8 mouse cellular contexts compared by ENCODE assay signal in the genomic region with DNA sequence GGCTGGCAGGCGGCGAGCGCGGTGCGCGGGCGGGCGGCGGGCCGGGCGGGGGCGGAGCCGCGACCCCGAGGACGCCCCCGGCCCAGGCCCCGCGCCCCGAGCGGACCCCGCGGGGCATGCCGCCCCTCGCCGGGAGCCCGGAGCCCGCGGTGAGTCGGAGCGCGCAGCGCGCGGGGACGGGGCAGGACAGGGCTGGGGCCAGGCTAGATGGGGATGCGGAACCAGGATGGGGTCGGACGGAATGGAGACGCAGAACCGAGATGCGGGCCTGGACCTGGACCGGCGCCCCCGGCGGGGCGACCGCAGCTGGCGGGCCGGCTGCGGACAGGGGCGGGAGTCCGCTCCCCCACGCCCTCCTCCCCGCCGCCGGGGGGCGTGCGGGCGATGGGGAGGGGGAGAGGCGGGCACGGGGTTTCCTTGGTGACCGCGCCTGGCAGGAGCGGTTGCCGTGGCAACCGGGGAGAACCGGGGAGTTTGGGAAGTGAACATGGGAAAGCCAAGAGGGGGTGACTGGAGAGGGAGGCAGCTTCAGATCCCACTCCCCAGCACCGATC. TPM values are rescaled to one million over a fixed set of nuclear protein-coding genes. Genes with fewer than 3 reads are reported as not detected.
DNase-seq lines count a peak whose midpoint lies in the region; ATAC-seq and TF ChIP-seq lines count a peak whose summit lies in the region.

Lrrc4b (plus strand) TSS at position 51 of the 554 bp plus-strand sequence.

- H3K4me3 ChIP-seq in forebrain, postnatal 0 days (ENCODE audit: low read depth, low read length): peak within 1 kb of the TSS; percentile 75
- H3K4me3 ChIP-seq in hindbrain, postnatal 0 days (ENCODE audit: low read length): peak within 1 kb of the TSS; percentile 80
- H3K4me3 ChIP-seq in liver, embryonic 15.5 days (replicated peaks): 0 out of 2 replicates have a peak within 1 kb of the TSS, but pooled peaks have one; percentile 10
- H3K4me3 ChIP-seq in stomach, embryonic 16.5 days (replicated peaks; ENCODE audit: low read length): peak within 1 kb of the TSS; percentile 52

- H3K4me2 ChIP-seq in forebrain, postnatal 0 days (ENCODE audit: low read depth): peak within 1 kb of the TSS; percentile 91
- peak within 1 kb of the TSS; percentile 83 for H3K4me2 ChIP-seq in hindbrain, postnatal 0 days (ENCODE audit: low read depth, low read length)
- H3K4me2 ChIP-seq in liver, embryonic 15.5 days: peak within 1 kb of the TSS; percentile 18; the same call in 1 of the 2 replicates
- peak within 1 kb of the TSS; percentile 68 for H3K4me2 ChIP-seq in stomach, embryonic 16.5 days (ENCODE audit: low read depth, low read length)

- peaks cover under 1% of the 10 kb centered on the region; the same call in 1 of the 2 replicates for H3K36me3 ChIP-seq in forebrain, postnatal 0 days (ENCODE audit: insufficient read depth)
- no peaks in the 10 kb centered on the region for H3K36me3 ChIP-seq in hindbrain, postnatal 0 days (ENCODE audit: insufficient read depth, low read length)
- no peaks in the 10 kb centered on the region for H3K36me3 ChIP-seq in liver, embryonic 15.5 days (replicated peaks)
- H3K36me3 ChIP-seq in stomach, embryonic 16.5 days (ENCODE audit: control insufficient read depth, insufficient read depth, low read length): no peaks in the 10 kb centered on the region

- H3K4me1 ChIP-seq in forebrain, postnatal 0 days (ENCODE audit: insufficient read depth): peaks cover 17% of the 10 kb centered on the region; the same call in 1 of the 2 replicates
- peaks cover 38% of the 10 kb centered on the region for H3K4me1 ChIP-seq in hindbrain, postnatal 0 days (ENCODE audit: insufficient read depth, low read length)
- peaks cover 10% of the 10 kb centered on the region for H3K4me1 ChIP-seq in liver, embryonic 15.5 days (replicated peaks)
- H3K4me1 ChIP-seq in stomach, embryonic 16.5 days (ENCODE audit: control insufficient read depth, insufficient read depth, low read length): no peaks in the 10 kb centered on the region; the same call in 1 of the 2 replicates

- H3K27me3 ChIP-seq in forebrain, postnatal 0 days (ENCODE audit: insufficient read depth, low read length): no peaks in the 10 kb centered on the region
- H3K27me3 ChIP-seq in hindbrain, postnatal 0 days (ENCODE audit: insufficient read depth, low read length): no peaks in the 10 kb centered on the region
- H3K27me3 ChIP-seq in liver, embryonic 15.5 days: peaks cover 88% of the 10 kb centered on the region
- H3K27me3 ChIP-seq in stomach, embryonic 16.5 days (ENCODE audit: control insufficient read depth, insufficient read depth, low read length): peaks cover 38% of the 10 kb centered on the region

- peak within 1 kb of the TSS; percentile 97 for H3K27ac ChIP-seq in forebrain, postnatal 0 days (ENCODE audit: low read depth, low read length)
- peak within 1 kb of the TSS; percentile 99 for H3K27ac ChIP-seq in hindbrain, postnatal 0 days
- H3K27ac ChIP-seq in liver, embryonic 15.5 days (replicated peaks): no peak within 1 kb of the TSS
- H3K27ac ChIP-seq in stomach, embryonic 16.5 days (ENCODE audit: low read length): no peak within 1 kb of the TSS

- H3K9me3 ChIP-seq in forebrain, postnatal 0 days (ENCODE audit: low read length): no peaks in the 10 kb centered on the region
- H3K9me3 ChIP-seq in hindbrain, postnatal 0 days (ENCODE audit: low read length): no peaks in the 10 kb centered on the region
- H3K9me3 ChIP-seq in liver, embryonic 15.5 days (replicated peaks): no peaks in the 10 kb centered on the region
- H3K9me3 ChIP-seq in stomach, embryonic 16.5 days (replicated peaks; ENCODE audit: control insufficient read depth, low read length): no peaks in the 10 kb centered on the region

- ATAC-seq in forebrain, postnatal 0 days: peak; percentile 73
- peak; percentile 66 for ATAC-seq in hindbrain, postnatal 0 days
- no peak for ATAC-seq in liver, embryonic 15.5 days (ENCODE audit: insufficient read depth)
- ATAC-seq in stomach, embryonic 16.5 days (ENCODE audit: insufficient read depth, low FRiP score): peak; percentile 11; the same call in 1 of the 2 replicates
- no peak for ATAC-seq in megakaryocyte, adult 5-6 weeks (ENCODE audit: poor library complexity, severe bottlenecking)
- no peak for ATAC-seq in inflammation-experienced regulatory T-cells, adult 6 months

- WGBS in forebrain, postnatal 0 days: 0% methylated on average over 29 of the region's 69 CpGs
- 2% methylated on average over 23 of the region's 69 CpGs for WGBS in hindbrain, postnatal 0 days
- WGBS in liver, embryonic 15.5 days (ENCODE audit: insufficient replicate concordance): 3% methylated on average over 68 of the region's 69 CpGs
- WGBS in stomach, embryonic 16.5 days: under 1% methylated on average over 58 of the region's 69 CpGs

- H3K9ac ChIP-seq in forebrain, postnatal 0 days: peak within 1 kb of the TSS; percentile 97
- peak within 1 kb of the TSS; percentile 97 for H3K9ac ChIP-seq in hindbrain, postnatal 0 days (replicated peaks; ENCODE audit: low read length)
- H3K9ac ChIP-seq in liver, embryonic 15.5 days: no peak within 1 kb of the TSS
- peak within 1 kb of the TSS; percentile 63 for H3K9ac ChIP-seq in stomach, embryonic 16.5 days (ENCODE audit: low read length)

- DNase-seq in ES-CJ7 (ENCODE audit: low read depth, low spot score): peak; percentile 38
- peak; percentile 58 for DNase-seq in cerebellum, adult 11 months
- peak; percentile 94 for DNase-seq in forebrain, postnatal 0 days
- DNase-seq in hindbrain, postnatal 0 days (ENCODE audit: low spot score): peak; percentile 95

- TF ChIP-seq CTCF in forebrain, postnatal 0 days (IDR thresholded peaks at IDR 0.05; ENCODE audit: low read depth): peak; percentile 22; the same call in 1 of the 2 replicates
- TF ChIP-seq CTCF in hindbrain, postnatal 0 days (IDR thresholded peaks at IDR 0.05; ENCODE audit: low read depth): no peak

RNA-seq across cellular contexts. Expression of gene Lrrc4b, which starts in this region (rescaled TPM):
- total RNA-seq in forebrain, postnatal 0 days (2014; rRNA removed): 347 and 391 TPM in 2 replicates
- polyA plus RNA-seq in forebrain, postnatal 0 days (2015; fragmentation: Nextera tagmentation; extraction: Ambion mirVana): 19.5 and 22.2 TPM in 2 replicates
- total RNA-seq in hindbrain, postnatal 0 days (2014; rRNA removed): 562 and 663 TPM in 2 replicates
- polyA plus RNA-seq in hindbrain, postnatal 0 days (2015; fragmentation: Nextera tagmentation; extraction: Ambion mirVana): 19.6 and 22.7 TPM in 2 replicates
- polyA plus RNA-seq in liver, embryonic 15.5 days (2015; fragmentation: Nextera tagmentation; extraction: Ambion mirVana): 0.03 TPM in 1 of 2 replicates, not detected in the other
- polyA plus RNA-seq in stomach, embryonic 16.5 days (2015; fragmentation: Nextera tagmentation; extraction: Ambion mirVana): 0.31 and 0.52 TPM in 2 replicates
- total RNA-seq in megakaryocyte, adult 5-6 weeks (2015): not detected in 2 replicates
- not detected in 2 replicates for total RNA-seq in megakaryocyte, adult 5-6 weeks (2017)
- not detected for polyA plus RNA-seq in inflammation-experienced regulatory T-cells, adult 6 months (2017; shearing (Covaris generic))

Comparison
In these comparisons a context has a peak if more than half of its experiments do, and no peak if none do; other contexts are left out.
1. RNA of gene Lrrc4b (total RNA-seq): 562 to 663 TPM in hindbrain, postnatal 0 days and 347 to 391 TPM in forebrain, postnatal 0 days; not detected in megakaryocyte, adult 5-6 weeks; every median in the first group is over 100 times any median in the second.
2. RNA of gene Lrrc4b (polyA plus RNA-seq): 19.5 to 22.2 TPM in forebrain, postnatal 0 days and 19.6 to 22.7 TPM in hindbrain, postnatal 0 days; 0.31 to 0.52 TPM in stomach, embryonic 16.5 days, 0.03 TPM in liver, embryonic 15.5 days and not detected in inflammation-experienced regulatory T-cells, adult 6 months; every median in the first group is over 10 times any median in the second.
3. Peak in ATAC-seq, H3K4me3 ChIP-seq, H3K9ac ChIP-seq and H3K4me2 ChIP-seq in stomach, embryonic 16.5 days; RNA of the gene not detected or under 1 TPM.
4. DNase-seq: peak in every context shown above with its lines; median percentile 95 in hindbrain, postnatal 0 days; 94 in forebrain, postnatal 0 days; 58 in cerebellum, adult 11 months; 38 in ES-CJ7.
5. ATAC-seq: peak in forebrain, postnatal 0 days (single experiment) and hindbrain, postnatal 0 days (single experiment); none in liver, embryonic 15.5 days (single experiment), megakaryocyte, adult 5-6 weeks (single experiment) and inflammation-experienced regulatory T-cells, adult 6 months (single experiment).
6. H3K27ac ChIP-seq: peak in forebrain, postnatal 0 days (single experiment) and hindbrain, postnatal 0 days (single experiment); none in liver, embryonic 15.5 days (single experiment) and stomach, embryonic 16.5 days (single experiment).
7. H3K4me2 ChIP-seq: peak in every context shown above with its lines; median percentile 91 in forebrain, postnatal 0 days; 83 in hindbrain, postnatal 0 days; 68 in stomach, embryonic 16.5 days; 18 in liver, embryonic 15.5 days.
8. H3K4me3 ChIP-seq: peak in every context shown above with its lines; median percentile 80 in hindbrain, postnatal 0 days; 75 in forebrain, postnatal 0 days; 52 in stomach, embryonic 16.5 days; 10 in liver, embryonic 15.5 days.